Mouse (Mus musculus) cerebellum, adult 2 months (tissue): ENCODE data around the gene AU040320.

Experiments
- CTCF ChIP-seq: fragments of 200-500 bp; IDR thresholded peaks from 2 replicates; pipeline ENCODE4 v1.5.1; 2011; ENCODE audit warnings: low read depth, mild to moderate bottlenecking, control low read depth, low read length, moderate library complexity, borderline replicate concordance; ENCODE audit not compliant: insufficient read depth
- POLR2A ChIP-seq: fragments of 200-500 bp; IDR thresholded peaks from 2 replicates; pipeline ENCODE4 v1.6.1; 2011; ENCODE audit warnings: low read length, control low read depth, borderline replicate concordance; ENCODE audit not compliant: insufficient read depth

GRCm38 (mm10) chr4:126735382-126736000 lies 17.9 kb upstream of the AU040320 start:
- TF ChIP-seq POLR2A, result no peak
- TF ChIP-seq CTCF, result no peak
